Mouse (Mus musculus): ENCODE data around the gene Nkd1. TPM values are rescaled to one million over a fixed set of nuclear protein-coding genes. Genes with fewer than 3 reads are reported as not detected.

Gene Nkd1
- polyA plus RNA-seq, 1 experiment from 2014 or later = 122 TPM

- Histone ChIP-seq H3K4me1 (peaks cover 15% of the 10 kb centered on the region), H3K9me3 (no peaks in the 10 kb centered on the region), H3K27ac (no peak overlapping the region), H3K9ac (no peak overlapping the region), H3K27me3 (peaks cover 41% of the 10 kb centered on the region), H3K36me3 (no peaks in the 10 kb centered on the region), H3K4me2 (no peak overlapping the region), H3K4me3 (no peak overlapping the region)
- ATAC-seq (ENCODE audit: insufficient number of reproducible peaks, insufficient read depth, low FRiP score, low TSS enrichment, low read depth) = no peak
- 71% methylated on average over 3 of the region's 3 CpGs for WGBS
Observed at GRCm38 (mm10) chr8:88624276-88624675, 103.1 kb downstream of the Nkd1 start.

GRCm38 (mm10) chr8:88626433-88626832, 105.3 kb downstream of the Nkd1 start:
- no peak overlapping the region for H3K27ac ChIP-seq
- peaks cover 37% of the 10 kb centered on the region for H3K27me3 ChIP-seq
- no peak overlapping the region for H3K9ac ChIP-seq
- no peaks in the 10 kb centered on the region for H3K9me3 ChIP-seq
- 61% methylated on average over 3 of the region's 3 CpGs for WGBS
- H3K36me3 ChIP-seq = no peaks in the 10 kb centered on the region
- H3K4me2 ChIP-seq = peak overlapping the region; percentile 88; the same call in 1 of the 2 replicates
- H3K4me1 ChIP-seq = peaks cover 15% of the 10 kb centered on the region
- H3K4me3 ChIP-seq = no peak overlapping the region
- no peak for ATAC-seq (ENCODE audit: insufficient number of reproducible peaks, insufficient read depth, low FRiP score, low TSS enrichment, low read depth)

DNA sequence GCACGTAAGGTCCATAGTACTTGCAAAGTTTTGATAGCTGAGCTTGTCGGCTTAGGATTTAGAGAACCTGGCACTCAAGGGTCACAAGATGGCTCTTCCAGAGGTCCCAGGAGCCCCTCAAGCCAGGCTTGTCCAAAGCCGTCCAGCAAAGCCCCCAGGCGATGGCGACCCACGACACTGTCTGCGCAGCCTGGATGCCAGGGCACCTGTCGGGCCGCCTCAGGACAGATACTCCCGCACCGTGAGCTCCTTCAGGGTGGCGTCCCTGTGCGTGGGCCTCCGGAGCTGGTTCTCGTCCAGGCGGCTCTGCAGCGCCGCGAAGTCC, 105.7 kb downstream of the Nkd1 start:
- H3K4me3 ChIP-seq = peak overlapping the region; percentile 58
- H3K36me3 ChIP-seq = no peaks in the 10 kb centered on the region
- 10% methylated on average over 19 of the region's 19 CpGs for WGBS
- peak overlapping the region; percentile 73; the same call in 1 of the 2 replicates for H3K27ac ChIP-seq
- peak overlapping the region; percentile 83 for H3K9ac ChIP-seq
- H3K4me1 ChIP-seq = peaks cover 15% of the 10 kb centered on the region
- peak overlapping the region; percentile 88 for H3K4me2 ChIP-seq
- H3K9me3 ChIP-seq = no peaks in the 10 kb centered on the region
- H3K27me3 ChIP-seq = peaks cover 37% of the 10 kb centered on the region
- ATAC-seq (ENCODE audit: insufficient number of reproducible peaks, insufficient read depth, low FRiP score, low TSS enrichment, low read depth) = no peak

GRCm38 (mm10) chr8:88627265-88627991, 106.3 kb downstream of the Nkd1 start:
- no peaks in the 10 kb centered on the region for H3K36me3 ChIP-seq
- H3K9me3 ChIP-seq = no peaks in the 10 kb centered on the region
- WGBS = under 1% methylated on average over 89 of the region's 105 CpGs
- ATAC-seq (ENCODE audit: insufficient number of reproducible peaks, insufficient read depth, low FRiP score, low TSS enrichment, low read depth) = peak; percentile 71
- peak overlapping the region; percentile 88 for H3K4me2 ChIP-seq
- peaks cover 15% of the 10 kb centered on the region for H3K4me1 ChIP-seq
- peak overlapping the region; percentile 58 for H3K4me3 ChIP-seq
- peak overlapping the region; percentile 73 for H3K27ac ChIP-seq
- peaks cover 33% of the 10 kb centered on the region for H3K27me3 ChIP-seq
- peak overlapping the region; percentile 83 for H3K9ac ChIP-seq

GRCm38 (mm10) chr8:88628001-88628774, 107.0 kb downstream of the Nkd1 start:
- H3K4me2 ChIP-seq = peak overlapping the region; percentile 88
- 0 out of 2 replicates have a peak overlapping the region, but pooled peaks have one; percentile 73 for H3K27ac ChIP-seq
- H3K9ac ChIP-seq = peak overlapping the region; percentile 83
- H3K9me3 ChIP-seq = no peaks in the 10 kb centered on the region
- peak overlapping the region; percentile 58 for H3K4me3 ChIP-seq
- peaks cover 30% of the 10 kb centered on the region for H3K27me3 ChIP-seq
- WGBS = 54% methylated on average over 14 of the region's 14 CpGs
- no peaks in the 10 kb centered on the region for H3K36me3 ChIP-seq
- H3K4me1 ChIP-seq = peaks cover 15% of the 10 kb centered on the region
- peak; percentile 5; the same call in 1 of the 2 replicates for ATAC-seq (ENCODE audit: insufficient number of reproducible peaks, insufficient read depth, low FRiP score, low TSS enrichment, low read depth)

DNA sequence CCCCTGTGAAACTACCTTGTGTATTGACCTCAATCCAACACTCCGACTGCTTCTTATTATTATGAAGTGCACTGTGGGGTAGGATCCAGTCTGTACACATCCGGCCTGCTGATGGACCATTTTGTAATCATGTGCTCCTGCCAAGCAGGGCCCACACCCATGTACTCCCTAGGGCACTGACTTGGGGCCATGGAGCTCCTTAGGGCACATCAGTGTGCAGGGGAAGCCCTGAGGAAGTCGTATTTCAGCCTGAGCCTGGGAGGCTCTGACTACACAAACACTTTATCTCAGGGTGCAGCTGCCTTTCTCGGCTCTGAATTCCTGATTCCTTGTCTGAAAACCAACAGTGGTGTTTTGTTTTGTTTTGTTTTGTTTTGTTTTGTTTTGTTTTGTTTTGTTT, 109.1 kb downstream of the Nkd1 start:
- Histone ChIP-seq H3K4me3 (no peak overlapping the region), H3K4me2 (no peak overlapping the region), H3K27me3 (peaks cover 23% of the 10 kb centered on the region), H3K4me1 (peaks cover 15% of the 10 kb centered on the region), H3K9ac (no peak overlapping the region), H3K9me3 (no peaks in the 10 kb centered on the region), H3K27ac (no peak overlapping the region), H3K36me3 (no peaks in the 10 kb centered on the region)
- WGBS = 78% methylated on average over 4 of the region's 4 CpGs
- ATAC-seq (ENCODE audit: insufficient number of reproducible peaks, insufficient read depth, low FRiP score, low TSS enrichment, low read depth) = no peak

GRCm38 (mm10) chr8:88631081-88631480, 109.9 kb downstream of the Nkd1 start:
- ATAC-seq (ENCODE audit: insufficient number of reproducible peaks, insufficient read depth, low FRiP score, low TSS enrichment, low read depth) = no peak
- Histone ChIP-seq H3K4me2 (no peak overlapping the region), H3K36me3 (no peaks in the 10 kb centered on the region), H3K27ac (no peak overlapping the region), H3K9ac (no peak overlapping the region), H3K4me3 (no peak overlapping the region), H3K9me3 (no peaks in the 10 kb centered on the region), H3K27me3 (peaks cover 15% of the 10 kb centered on the region), H3K4me1 (peaks cover 15% of the 10 kb centered on the region)

DNA sequence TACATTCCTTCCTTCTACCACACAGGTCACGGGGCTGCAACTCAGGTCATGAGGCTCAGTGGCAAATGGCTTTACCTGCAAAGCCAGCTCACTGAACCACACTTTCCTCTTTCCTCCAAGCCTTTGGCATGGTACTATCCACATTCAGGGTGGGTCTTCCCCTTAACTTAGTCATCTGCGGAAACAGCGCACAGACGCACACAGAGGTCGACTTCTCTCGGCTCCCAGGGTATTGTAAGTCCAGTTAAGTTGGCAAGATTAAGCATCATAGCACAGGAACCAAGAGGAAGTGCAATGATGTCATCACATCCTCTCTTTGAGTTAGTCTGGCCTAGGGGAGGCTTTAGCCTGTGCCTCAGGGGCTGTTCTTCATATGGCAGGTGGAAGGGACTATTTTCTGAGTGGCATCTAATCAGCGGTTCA, 112.2 kb downstream of the Nkd1 start:
- ATAC-seq (ENCODE audit: insufficient number of reproducible peaks, insufficient read depth, low FRiP score, low TSS enrichment, low read depth) = no peak
- Histone ChIP-seq H3K36me3 (no peaks in the 10 kb centered on the region), H3K4me3 (no peak overlapping the region), H3K4me2 (no peak overlapping the region), H3K27ac (no peak overlapping the region), H3K27me3 (peaks cover 3% of the 10 kb centered on the region; the same call in 1 of the 2 replicates), H3K4me1 (peaks cover 5% of the 10 kb centered on the region), H3K9ac (no peak overlapping the region), H3K9me3 (no peaks in the 10 kb centered on the region)
- 81% methylated on average over 7 of the region's 7 CpGs for WGBS

DNA sequence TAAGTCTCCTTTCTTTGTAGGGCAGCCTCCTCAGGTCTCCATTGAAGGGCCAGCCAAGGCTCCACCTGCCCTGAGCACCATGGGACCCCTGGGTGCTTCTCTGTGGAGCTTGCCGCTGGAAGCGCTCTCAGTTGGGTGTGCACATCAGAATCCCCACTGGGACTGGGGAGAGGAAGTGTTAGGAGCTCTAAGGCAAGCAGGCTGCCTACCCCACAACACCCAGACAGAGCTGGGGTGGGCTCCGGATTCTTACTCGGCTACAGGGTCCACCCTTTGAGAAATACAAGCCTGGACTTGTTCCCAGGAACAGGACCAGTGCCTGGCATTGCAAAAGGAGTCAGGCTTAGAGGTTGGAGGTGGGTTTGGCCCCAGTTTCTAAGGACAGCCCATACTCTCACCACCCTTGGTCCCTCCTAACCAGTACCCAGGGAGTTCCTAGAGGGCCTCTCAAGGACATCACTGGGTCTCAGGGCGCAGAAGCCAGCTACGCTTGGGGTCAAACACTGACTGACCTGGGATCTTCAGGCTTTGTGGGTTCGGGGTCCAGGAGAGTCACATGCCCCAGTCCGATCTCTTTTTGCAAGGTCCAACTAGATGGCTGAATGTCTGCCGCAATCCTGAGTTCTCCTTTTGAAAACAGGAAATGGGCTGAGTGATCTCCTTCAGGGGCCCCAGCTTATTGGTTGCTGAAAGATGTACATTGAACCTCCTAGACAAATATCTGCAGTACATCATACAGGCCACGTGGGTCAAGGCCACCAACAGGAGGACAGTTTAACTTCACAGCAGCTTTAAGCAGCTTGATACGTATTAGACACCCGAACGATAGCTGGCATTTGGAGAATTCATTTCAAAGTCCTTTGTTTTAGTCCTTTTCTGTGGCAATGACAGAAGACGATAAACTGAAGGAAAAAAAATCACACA, 114.6 kb downstream of the Nkd1 start, which contains the start of gene Snx20:
Gene Snx20, minus strand, starts transcription at position 655 of the 924 bp plus-strand sequence.
- no peak within 1 kb of the TSS for H3K27ac ChIP-seq
- no peak within 1 kb of the TSS for H3K4me2 ChIP-seq
- H3K36me3 ChIP-seq = no peaks in the 10 kb centered on the region
- H3K4me1 ChIP-seq = 0 out of 2 replicates have a peak, but pooled peaks cover 3% of the 10 kb centered on the region
- H3K4me3 ChIP-seq = no peak within 1 kb of the TSS
- 80% methylated on average over 14 of the region's 14 CpGs for WGBS
- no peaks in the 10 kb centered on the region for H3K27me3 ChIP-seq
- no peak for ATAC-seq (ENCODE audit: insufficient number of reproducible peaks, insufficient read depth, low FRiP score, low TSS enrichment, low read depth)
- H3K9me3 ChIP-seq = no peaks in the 10 kb centered on the region
- no peak within 1 kb of the TSS for H3K9ac ChIP-seq

GRCm38 (mm10) chr8:88637092-88638000, 116.2 kb downstream of the Nkd1 start:
- Histone ChIP-seq H3K27me3 (no peaks in the 10 kb centered on the region), H3K9me3 (no peaks in the 10 kb centered on the region), H3K4me2 (no peak overlapping the region), H3K36me3 (no peaks in the 10 kb centered on the region), H3K4me1 (0 out of 2 replicates have a peak, but pooled peaks cover 3% of the 10 kb centered on the region), H3K4me3 (no peak overlapping the region), H3K9ac (no peak overlapping the region), H3K27ac (no peak overlapping the region)
- WGBS = 71% methylated on average over 9 of the region's 9 CpGs
- no peak for ATAC-seq (ENCODE audit: insufficient number of reproducible peaks, insufficient read depth, low FRiP score, low TSS enrichment, low read depth)

Measured in embryonic facial prominence, embryonic 13.5 days (tissue).